Mouse (Mus musculus): ENCODE data around the gene Bloc1s4.
"Not testable (repeated sequence)": the region's sequence is repeated elsewhere in the genome, so short reads cannot be mapped to it uniquely, and the experiment has no call there.

The Bloc1s4 gene

DNA sequence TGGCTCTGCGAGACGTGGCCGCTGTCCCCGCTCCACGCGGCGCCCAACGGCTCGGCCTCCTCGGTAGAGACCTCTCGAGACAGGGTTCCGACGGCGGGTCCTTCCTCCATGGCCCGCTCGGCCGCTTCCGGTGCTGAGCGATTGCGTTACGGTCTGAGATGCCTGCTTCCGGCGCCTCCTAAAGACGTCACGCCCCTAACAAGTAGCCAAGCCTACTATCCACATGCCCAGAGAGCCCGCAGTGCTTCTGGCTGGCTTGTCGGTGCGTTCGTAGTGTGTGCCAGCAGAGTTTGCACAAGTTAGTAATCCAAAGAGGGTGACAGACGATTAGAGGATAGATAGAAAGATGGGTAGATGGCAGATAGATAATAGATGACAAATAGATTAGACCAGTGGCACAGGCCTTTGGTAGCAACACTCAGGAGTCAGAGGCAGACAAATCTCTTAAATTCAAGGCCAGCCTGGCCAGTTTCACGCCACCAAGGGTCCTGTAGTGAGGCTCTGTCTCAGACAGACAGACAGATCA lies at the start of gene Bloc1s4:
Gene Bloc1s4, minus strand, starts transcription at position 115 of the 526 bp plus-strand sequence.
- peak; percentile 82 for DNase-seq (ENCODE audit: extremely low spot score, low read depth, low spot score)

DNA sequence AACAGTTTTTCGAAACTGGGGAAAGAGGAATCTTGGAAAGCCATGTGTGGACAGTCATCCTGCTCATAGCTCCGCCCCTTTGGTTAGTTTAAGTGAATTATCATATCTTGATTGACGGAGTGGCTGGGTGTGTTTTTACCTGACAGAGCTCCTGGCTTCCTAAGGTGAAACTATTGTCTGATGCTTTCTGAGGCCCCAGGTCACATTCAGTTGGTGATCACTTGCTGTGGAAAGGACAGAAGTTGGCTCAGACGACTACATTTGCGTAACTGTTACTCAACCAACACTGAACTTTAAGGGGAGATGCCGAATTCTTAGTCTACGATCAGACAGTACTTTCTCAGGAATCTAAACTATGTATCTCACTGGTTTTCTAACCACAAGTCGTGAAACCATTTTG lies 48.8 kb upstream of the Bloc1s4 start:
- no peak for DNase-seq (ENCODE audit: extremely low spot score, low read depth, low spot score)

DNA sequence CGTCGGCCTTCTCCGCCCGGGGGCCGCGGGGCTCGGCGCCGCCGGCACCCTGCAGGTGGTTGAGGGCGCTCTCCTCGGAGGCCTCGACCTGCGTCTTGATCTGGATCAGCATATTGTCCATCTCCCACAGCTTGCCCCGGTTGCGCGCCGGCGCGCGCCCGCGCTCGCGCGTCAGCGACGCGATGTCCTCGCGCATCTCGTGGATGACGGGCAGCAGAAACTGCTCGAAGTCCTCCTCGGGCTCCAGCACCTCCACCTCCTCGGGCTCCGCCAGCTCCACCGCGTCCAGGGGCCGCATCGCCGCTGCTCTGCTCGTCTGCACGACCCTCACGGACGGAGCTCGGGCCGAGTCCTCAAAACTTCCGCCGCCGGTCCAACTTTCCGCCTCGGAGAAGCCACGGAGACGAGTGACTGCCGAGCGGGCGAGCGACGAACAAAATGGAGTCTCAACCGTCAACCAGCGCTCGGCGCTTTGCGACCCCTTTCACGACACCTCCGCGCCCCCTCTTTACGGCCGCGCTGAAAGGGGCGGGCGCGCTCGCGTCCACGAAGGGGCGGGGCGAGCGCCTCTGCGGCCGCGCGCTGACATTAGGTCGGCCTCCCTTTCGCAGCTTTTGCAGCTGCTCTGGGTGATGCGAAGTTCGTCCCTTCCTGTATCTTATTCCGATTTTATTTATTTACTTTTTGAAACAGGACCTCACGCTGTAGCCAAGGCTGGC lies 48.0 kb upstream of the Bloc1s4 start, which contains the start of gene Mrfap1:
Gene Mrfap1, minus strand, starts transcription at position 477 of the 719 bp plus-strand sequence.
- peak; percentile 71 for DNase-seq (ENCODE audit: extremely low spot score, low read depth, low spot score)

DNA sequence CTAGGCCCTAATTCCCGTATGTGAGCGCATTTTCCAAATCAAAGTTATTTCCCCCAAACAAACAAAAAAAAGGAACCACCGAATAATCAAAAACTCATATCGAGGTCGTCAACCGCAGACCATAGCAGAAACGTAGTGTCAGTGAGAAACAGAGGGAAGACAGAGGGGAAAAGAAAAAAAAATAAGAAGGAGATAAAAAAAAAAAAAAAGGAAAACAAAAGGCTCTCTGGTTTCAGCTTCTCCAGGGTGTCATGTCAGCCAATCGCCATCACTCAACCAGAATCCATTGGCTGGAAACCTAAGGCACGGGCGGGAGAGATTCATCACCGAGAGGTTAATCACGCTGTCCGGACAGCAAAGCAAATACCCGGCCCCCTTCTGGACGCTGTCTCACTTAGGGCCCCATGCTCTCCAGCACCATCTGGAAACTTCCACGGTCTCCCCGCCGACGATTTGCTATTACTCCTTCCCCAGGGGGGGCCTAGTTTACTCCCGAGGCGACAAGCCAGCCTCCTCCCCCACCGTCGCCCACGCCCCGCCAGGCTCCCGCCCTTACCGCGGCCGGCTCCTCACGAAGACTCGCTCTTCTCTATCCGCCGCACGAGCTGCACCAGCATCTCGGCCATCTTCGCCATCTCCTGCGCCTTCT lies 47.3 kb upstream of the Bloc1s4 start:
- DNase-seq (ENCODE audit: extremely low spot score, low read depth, low spot score), result not testable (repeated sequence)

DNA sequence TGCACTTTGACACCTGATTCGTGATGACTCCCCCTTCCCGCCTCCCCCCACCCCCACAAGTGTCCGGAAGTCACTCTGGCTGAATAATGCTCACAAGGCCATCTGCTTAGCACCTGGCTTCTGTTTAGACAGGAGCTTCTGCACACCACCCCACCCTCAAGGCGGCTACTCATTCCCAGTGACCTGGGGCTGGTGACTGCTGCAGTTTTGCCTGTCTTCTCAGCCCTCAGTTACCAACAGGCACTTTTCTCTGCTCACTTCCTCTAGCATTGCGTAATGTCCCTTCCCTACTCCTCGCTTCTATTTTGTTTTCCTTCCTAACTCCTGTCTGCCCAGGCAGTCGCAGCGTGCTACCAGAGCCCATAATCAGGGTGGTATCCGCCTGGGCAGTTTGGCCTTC lies 43.4 kb upstream of the Bloc1s4 start:
- DNase-seq (ENCODE audit: extremely low spot score, low read depth, low spot score), result no peak

DNA sequence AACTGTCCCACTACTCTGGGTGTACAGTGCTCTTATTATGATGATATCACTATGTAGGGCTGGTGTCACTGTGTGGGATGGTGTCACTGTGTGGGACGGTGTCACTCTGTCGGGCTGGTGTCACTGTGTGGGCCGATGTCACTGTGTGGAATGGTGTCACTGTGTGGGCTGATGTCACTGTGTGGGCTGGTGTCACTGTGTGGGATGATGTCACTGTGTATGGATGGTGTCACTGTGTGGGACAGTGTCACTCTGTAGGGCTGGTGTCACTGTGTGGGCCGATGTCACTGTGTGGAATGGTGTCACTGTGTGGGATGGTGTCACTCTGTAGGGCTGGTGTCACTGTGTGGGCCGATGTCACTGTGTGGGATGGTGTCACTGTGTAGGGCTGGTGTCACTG lies 37.6 kb upstream of the Bloc1s4 start:
- no peak for DNase-seq (ENCODE audit: extremely low spot score, low read depth, low spot score)

DNA sequence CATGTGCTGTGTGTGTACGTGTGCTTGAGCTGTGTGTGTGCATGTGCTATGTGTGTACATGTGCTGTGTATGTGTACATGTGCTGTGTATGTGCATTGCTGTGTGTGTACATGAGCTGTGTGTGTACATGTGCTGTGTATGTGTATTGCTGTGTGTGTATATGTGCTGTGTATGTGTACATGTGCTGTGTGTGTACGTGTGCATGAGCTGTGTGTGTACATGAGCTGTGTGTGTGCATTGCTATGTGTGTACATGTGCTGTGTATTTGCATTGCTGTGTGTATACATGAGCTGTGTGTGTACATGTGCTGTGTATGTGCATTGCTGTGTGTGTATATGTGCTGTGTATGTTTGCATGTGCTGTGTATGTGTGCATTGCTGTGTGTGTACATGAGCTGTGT lies 31.1 kb upstream of the Bloc1s4 start:
- DNase-seq (ENCODE audit: extremely low spot score, low read depth, low spot score), result no peak

DNA sequence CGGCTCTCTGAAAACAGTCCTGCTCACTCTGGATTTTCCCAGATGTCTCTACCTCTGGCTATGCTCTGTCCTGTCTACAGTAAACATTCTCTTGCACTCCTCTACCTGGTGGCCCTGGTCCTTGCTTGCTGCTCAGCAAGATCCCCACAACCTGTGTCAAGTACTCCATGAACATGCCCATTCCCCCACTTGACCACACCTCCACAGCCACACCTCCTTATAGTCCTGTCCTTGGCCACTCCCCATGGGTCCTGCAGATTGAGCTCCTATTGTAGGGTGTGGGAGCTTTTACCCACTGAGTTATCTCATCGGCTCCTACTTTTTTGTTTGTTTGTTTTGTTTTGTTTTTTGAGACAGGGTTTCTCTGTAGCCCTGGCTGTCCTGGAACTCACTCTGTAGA lies 30.5 kb upstream of the Bloc1s4 start:
- DNase-seq (ENCODE audit: extremely low spot score, low read depth, low spot score), result no peak

DNA sequence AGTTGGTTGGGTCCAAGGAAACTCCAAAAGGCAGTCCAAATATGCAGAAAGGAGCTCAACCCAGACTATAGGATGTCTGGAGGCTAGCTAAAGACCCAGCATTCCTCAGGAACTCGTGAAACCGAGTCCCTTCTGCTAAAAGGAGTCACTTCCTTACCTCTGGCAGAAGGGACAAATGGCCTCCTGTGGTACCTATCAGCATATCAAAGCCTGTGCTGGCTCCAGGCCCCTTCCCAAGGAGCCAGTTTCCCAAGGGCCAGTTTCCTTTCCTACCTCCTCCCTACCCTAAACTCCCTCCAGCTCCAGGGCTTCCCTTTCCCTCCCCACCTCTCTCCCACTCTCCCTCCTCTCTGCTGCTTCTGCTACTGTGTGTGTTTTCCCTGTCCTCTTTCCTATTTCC lies 28.7 kb upstream of the Bloc1s4 start:
- no peak for DNase-seq (ENCODE audit: extremely low spot score, low read depth, low spot score)

DNA sequence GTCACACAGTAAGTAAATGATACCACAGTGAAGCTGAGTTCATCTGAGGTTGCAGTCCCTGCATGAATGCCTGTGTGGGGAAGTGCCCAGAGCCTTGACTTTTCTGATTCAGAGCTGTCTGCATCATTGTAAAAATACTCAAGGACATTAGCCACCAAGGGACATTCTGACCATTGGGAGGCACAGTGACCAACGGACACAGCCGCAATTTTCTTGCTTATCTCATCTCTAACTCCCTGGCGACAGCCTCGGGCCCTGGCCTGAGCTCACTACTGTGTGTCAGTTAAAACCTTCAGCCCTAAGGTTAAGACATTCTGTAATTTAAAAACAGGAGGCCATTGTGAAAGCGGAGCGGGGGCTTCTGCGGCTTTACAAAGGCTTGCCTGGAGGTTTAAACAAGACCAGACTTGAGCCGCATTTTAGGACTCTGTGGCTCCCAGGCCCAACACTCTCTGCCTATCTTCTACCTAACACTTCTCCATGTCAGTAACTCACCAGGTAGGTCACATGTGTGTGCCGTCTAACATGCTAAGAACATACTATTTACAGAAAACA lies 27.6 kb upstream of the Bloc1s4 start:
- no peak for DNase-seq (ENCODE audit: extremely low spot score, low read depth, low spot score)

DNA sequence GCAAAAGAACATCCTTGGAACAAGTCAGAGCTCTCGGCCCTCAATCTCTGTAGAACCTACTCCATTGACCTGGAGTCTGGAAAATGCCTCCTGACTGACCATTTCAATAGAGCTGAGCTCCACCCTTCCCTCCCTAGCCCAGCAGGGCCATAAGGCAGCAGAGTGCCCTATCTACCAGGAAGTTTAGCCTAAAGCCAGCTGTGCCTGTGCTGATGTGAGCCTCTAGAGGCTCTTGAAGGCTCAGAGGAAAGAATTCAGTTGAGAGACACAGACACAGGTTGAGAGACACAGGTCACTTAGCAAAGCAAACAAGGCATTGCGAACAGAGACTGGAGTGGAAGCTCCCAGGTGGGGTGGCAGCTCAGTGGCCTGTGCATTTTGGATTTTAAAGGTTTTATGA lies 26.9 kb upstream of the Bloc1s4 start:
- no peak for DNase-seq (ENCODE audit: extremely low spot score, low read depth, low spot score)

DNA sequence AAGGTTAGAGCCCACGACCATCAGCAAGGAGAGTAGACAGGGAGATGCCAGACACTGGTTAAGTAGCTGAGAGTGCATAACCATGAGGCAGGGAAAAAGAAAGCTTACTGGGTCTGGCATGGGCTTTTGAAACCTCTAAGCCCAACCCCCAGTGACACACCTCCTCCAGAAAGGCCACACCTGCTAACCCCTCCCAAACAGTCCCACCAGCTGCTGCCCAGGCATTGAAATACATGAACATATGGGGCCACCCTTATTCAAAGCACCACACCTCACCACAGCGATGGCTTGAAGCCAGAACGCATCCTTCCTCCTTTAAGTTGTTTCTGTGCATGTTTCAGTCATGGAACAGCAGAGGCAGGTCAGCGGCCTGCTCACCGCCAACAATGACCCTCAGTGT lies 24.1 kb upstream of the Bloc1s4 start:
- no peak for DNase-seq (ENCODE audit: extremely low spot score, low read depth, low spot score)

DNA sequence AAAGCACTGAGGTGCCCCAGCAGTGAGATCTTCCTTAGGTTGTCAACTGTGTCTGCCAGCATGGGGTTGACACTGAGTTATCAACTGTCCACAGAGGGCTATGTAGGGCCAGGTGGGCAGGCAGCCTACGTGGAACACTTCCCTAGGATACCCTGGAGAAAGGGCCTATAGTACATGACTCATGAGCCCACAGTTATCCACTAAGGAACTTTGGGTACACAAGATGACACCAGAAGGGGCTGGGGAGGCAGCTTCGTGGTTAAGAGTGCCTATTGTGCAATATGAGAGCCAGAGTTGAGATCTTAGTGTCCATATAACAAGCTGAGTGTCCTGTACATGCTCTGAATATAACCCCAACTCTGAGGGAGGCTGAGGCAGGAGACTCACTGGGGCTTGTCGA lies 21.2 kb upstream of the Bloc1s4 start:
- DNase-seq (ENCODE audit: extremely low spot score, low read depth, low spot score), result no peak

DNA sequence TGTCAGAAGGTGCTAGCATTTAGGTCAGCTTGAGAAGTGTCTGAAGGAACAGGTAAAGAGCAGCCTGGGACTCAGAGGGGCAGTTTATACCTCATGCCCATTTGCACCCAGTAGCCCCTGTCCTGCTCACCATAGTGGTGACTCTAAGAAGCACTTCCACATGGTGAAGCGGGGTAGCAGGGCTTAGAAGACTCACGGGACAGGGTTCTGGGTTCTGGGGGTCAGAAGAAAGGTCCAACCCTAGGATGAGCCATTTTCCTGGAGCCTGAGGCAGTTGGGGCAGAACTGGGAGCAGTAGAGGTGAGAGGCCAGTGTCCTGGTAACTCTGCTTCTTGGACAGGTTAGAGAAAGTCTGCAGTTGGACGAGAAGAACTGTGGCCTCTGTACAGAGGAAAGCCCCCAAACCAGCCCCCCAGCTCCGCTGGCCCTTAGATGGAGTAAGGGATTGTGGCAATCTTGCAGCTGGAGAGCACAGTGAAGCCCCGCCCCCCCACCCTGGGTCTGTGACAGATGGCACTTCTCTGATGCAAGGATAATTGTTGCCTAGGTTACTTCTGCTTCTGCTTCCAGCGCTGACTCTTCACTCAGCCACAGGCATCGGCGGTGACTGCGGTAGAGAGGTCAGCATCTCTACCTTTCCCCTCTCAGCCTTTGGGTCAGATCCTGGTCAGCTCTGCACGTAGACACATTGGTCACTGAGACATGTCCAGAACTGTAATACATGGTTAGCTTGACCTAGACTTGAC lies 18.7 kb upstream of the Bloc1s4 start:
- no peak for DNase-seq (ENCODE audit: extremely low spot score, low read depth, low spot score)

DNA sequence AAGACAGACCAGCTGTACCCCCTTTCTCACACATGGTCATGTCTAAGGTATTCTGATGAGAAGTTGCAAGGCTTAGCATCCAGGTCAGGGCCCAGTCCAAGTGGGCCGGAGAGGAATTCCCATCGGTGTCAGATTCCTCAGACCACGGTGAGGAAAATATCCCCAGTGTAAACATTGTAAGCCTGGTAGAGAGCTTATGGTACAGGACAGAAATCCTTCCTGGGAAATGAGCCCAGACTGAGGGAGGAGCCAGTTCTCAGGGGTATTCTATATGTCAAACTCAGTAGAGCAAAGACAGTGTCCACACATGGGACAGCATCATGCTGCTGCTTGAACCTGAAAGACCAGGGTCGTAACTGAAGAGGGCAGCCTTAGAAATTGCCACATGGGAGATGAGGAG lies 11.4 kb upstream of the Bloc1s4 start:
- DNase-seq (ENCODE audit: extremely low spot score, low read depth, low spot score), result no peak

DNA sequence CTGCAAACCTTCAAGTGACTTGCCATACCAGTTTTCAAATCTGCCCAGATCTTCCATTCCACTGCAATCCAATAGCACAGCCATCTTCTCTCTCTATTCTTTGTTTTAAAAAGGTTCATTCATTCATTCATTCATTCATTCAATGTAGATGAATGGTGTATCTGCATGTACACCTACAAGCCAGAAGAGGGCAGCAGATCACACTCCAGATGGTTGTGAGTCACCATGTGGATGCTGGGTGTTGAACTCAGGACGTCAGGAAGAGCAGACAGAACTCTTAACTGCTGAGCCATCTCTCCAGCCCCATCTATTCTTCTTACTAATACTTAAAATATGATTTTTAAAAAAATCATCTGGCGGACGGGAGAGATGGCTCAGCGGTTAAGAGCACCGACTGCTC lies 8.6 kb upstream of the Bloc1s4 start:
- DNase-seq (ENCODE audit: extremely low spot score, low read depth, low spot score), result no peak

DNA sequence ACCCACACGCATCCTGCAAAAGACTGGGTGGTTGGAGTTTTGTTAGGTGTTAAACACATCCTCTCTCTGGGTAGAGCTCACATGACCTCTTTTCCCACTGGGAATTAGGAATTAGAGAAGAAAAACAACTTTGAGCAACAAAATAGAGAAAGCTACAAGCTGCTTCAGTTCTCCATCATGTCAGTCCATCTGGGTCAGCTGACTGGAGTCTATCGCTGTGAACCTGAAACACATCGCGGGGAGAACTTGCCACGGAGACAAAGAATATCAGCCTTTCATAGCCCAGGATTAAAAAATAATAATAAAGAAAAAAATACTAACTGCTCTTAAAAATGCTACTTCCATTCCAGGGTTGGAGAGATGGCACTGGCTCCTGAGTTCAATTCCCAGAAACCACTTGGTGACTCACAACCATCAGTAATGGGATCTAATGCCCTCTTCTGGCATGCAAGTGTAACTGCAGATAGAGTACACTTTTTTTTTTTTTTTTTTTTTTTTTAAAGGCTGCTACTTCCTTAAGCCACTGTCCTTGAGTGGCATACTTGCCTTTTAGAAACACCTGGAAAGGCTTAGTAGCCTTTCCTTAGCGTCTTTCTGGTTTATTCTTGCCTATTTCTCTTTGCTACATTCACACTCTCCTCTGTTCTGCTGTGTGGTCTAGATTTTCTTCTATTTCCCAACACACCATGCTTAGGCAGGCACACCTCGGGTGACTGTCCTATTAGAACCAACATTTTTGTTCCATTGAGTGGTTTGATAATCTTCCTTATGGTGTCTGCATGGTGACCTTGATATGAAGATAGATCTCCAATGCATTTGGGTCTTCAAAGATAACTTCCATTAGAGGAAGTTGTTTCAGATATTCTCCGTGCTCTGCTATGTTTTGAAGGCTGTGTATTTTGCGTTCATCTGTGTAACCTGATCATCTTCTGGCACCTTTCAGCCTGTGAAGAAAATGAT lies 1.9 kb upstream of the Bloc1s4 start:
- DNase-seq (ENCODE audit: extremely low spot score, low read depth, low spot score), result no peak

DNA sequence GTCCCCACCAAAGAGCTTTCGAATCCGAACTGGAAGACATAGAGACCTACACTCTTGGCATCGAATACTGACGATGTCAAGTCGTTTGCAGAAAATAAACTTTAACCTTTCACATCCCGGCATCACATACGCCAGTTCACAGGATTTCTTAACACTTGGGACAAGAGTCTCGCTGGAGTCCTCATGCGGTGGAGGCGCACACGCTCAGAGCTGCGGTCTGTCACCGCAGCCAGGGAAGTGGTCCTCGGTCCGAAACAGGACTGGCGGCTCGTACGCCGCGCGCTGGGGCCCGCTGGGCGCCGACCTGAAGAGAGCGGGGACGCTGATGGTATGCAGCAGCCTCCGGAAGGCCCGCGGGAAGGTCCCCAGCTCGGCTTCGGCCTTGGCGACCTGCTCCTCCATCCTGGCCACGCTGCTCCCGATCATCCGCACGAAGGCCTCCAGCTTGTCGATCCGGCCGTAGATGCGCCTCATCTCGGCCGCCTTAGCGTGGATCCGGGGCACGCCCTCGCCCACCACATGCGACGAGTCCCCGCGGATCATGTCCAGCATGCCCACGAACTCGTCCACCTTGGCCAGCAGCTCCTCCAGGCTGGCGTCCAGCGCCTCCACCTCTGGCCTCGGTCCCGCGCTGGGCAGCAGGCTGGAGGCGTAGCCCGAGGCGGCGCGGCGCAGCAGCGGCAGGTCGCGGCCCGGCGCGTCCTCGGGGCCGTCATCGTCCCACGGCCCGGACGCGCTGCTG lies 485 bp downstream of the Bloc1s4 start:
- no peak for DNase-seq (ENCODE audit: extremely low spot score, low read depth, low spot score)

DNA sequence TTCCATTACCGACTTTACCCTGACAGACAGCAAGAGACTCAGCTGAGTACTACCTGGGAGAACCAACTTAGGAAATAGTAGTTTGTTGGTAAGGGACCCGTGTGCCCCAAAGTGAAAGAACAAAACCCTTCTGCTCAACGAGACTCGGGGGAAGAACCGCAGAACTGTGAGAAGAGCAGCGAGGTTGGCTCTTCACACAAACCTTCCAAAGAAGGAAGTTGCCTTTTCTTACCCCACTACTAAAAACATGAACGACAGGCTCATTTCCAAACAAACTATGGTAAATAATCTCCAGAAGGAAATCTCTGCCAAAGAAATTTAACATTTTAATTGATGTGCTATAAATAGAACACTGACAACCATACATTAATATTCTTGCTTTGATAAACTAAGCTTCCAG lies 1.4 kb downstream of the Bloc1s4 start:
- DNase-seq (ENCODE audit: extremely low spot score, low read depth, low spot score), result no peak

Measured in hindlimb bud, embryonic 11.5 days (tissue).